Mouse (Mus musculus) olfactory bulb, adult 2 months (tissue): ENCODE data around the gene Msln.

Experiments
- CTCF ChIP-seq: fragments of 200-500 bp; IDR thresholded peaks from 2 replicates; pipeline ENCODE4 v1.5.1; 2012; ENCODE audit warnings: low read depth, mild to moderate bottlenecking, low read length, moderate library complexity; ENCODE audit not compliant: insufficient read depth
- POLR2A ChIP-seq: fragments of 200-500 bp; IDR thresholded peaks from 2 replicates; pipeline ENCODE4 v1.6.1; 2012; ENCODE audit warnings: mild to moderate bottlenecking, low read depth, low read length, moderate library complexity; ENCODE audit not compliant: insufficient read depth

- TF ChIP-seq POLR2A, result no peak
- no peak for TF ChIP-seq CTCF
Observed at GRCm38 (mm10) chr17:25775318-25776062, 21.3 kb upstream of the Msln start.
